In the genomic region with DNA sequence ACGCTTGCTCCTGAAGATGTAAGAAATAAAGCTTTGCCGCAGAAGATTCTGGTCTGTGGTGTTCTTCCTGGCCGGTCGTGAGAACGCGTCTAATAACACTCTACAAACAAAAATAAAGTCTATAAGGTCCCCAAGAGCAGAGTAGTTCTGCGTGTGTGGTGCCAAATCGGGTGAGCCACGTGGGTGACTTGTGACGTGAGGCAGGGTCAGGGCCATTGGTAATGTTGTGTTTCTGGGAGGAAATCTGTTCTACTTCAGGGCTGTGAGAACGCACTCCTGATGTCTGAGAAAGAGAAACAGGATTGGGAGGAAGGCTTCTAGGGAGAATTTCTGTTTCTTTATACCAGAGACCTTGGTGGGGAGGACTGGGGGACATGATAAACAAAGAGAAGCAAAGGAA, we compare ENCODE assay signal across 14 mouse cellular contexts. TPM values are rescaled to one million over a fixed set of nuclear protein-coding genes. Genes with fewer than 3 reads are reported as not detected.
DNase-seq lines count a peak whose midpoint lies in the region; ATAC-seq and TF ChIP-seq lines count a peak whose summit lies in the region.
"Had no signal": no experiment of that assay in that cellular context is flagged by ENCODE, and none has a peak within 500 bp of the region (broad histone marks: within the 10 kb centered on the region; RNA-seq: fewer than 3 reads in every experiment).

No protein-coding gene starts in this region.

- 89% methylated on average over 10 of the region's 11 CpGs for WGBS in forebrain, embryonic 16.5 days
- 91% methylated on average over 10 of the region's 11 CpGs for WGBS in forebrain, embryonic 11.5 days
- WGBS in lung, adult 2 months: 70% methylated on average over 10 of the region's 11 CpGs
- 61% methylated on average over 10 of the region's 11 CpGs for WGBS in heart, embryonic 16.5 days
- WGBS in thymus, adult 2 months: 95% methylated on average over 10 of the region's 11 CpGs

- H3K36me3 ChIP-seq in forebrain, embryonic 16.5 days (ENCODE audit: control insufficient read depth, insufficient read depth): no peaks in the 10 kb centered on the region
- H3K36me3 ChIP-seq in forebrain, embryonic 11.5 days (ENCODE audit: control insufficient read depth, insufficient read depth, low read length): no peaks in the 10 kb centered on the region
- H3K36me3 ChIP-seq in heart, embryonic 16.5 days (ENCODE audit: control insufficient read depth, insufficient read depth): no peaks in the 10 kb centered on the region
- no peaks in the 10 kb centered on the region for H3K36me3 ChIP-seq in thymus, adult 2 months (ENCODE audit: control insufficient read depth, insufficient read depth, low read length)

- no peaks in the 10 kb centered on the region for H3K9me3 ChIP-seq in forebrain, embryonic 16.5 days (ENCODE audit: control insufficient read depth, low read length)
- H3K9me3 ChIP-seq in forebrain, embryonic 11.5 days (ENCODE audit: control insufficient read depth, low read length): no peaks in the 10 kb centered on the region
- H3K9me3 ChIP-seq in heart, embryonic 16.5 days (replicated peaks; ENCODE audit: control insufficient read depth, low read length): no peaks in the 10 kb centered on the region

- peaks cover 6% of the 10 kb centered on the region for H3K4me1 ChIP-seq in forebrain, embryonic 16.5 days (replicated peaks; ENCODE audit: control insufficient read depth, insufficient read depth, low read length)
- H3K4me1 ChIP-seq in forebrain, embryonic 11.5 days (replicated peaks; ENCODE audit: control insufficient read depth, insufficient read depth, low read length): no peaks in the 10 kb centered on the region
- peaks cover 9% of the 10 kb centered on the region for H3K4me1 ChIP-seq in lung, adult 2 months (ENCODE audit: control insufficient read depth, insufficient read depth, low read length)
- H3K4me1 ChIP-seq in heart, embryonic 16.5 days (ENCODE audit: control insufficient read depth, insufficient read depth, low read length): peaks cover 16% of the 10 kb centered on the region
- no peaks in the 10 kb centered on the region for H3K4me1 ChIP-seq in thymus, adult 2 months (replicated peaks; ENCODE audit: control insufficient read depth, insufficient read depth, low read length)

- H3K9ac ChIP-seq in forebrain, embryonic 16.5 days (replicated peaks; ENCODE audit: low read depth, low read length): no peak overlapping the region
- H3K9ac ChIP-seq in forebrain, embryonic 11.5 days (ENCODE audit: low read length): no peak overlapping the region
- H3K9ac ChIP-seq in heart, embryonic 16.5 days (ENCODE audit: low read length): no peak overlapping the region

- H3K27me3 ChIP-seq in forebrain, embryonic 16.5 days (replicated peaks; ENCODE audit: control insufficient read depth, insufficient read depth, low read length): no peaks in the 10 kb centered on the region
- no peaks in the 10 kb centered on the region for H3K27me3 ChIP-seq in forebrain, embryonic 11.5 days (ENCODE audit: control insufficient read depth, insufficient read depth, low read length)
- no peaks in the 10 kb centered on the region for H3K27me3 ChIP-seq in heart, embryonic 16.5 days (ENCODE audit: control insufficient read depth, insufficient read depth, low read length)
- no peaks in the 10 kb centered on the region for H3K27me3 ChIP-seq in thymus, adult 2 months (ENCODE audit: control insufficient read depth, insufficient read depth, low read length)

- 0 out of 2 replicates have a peak overlapping the region, but pooled peaks have one; percentile 41 for H3K27ac ChIP-seq in forebrain, embryonic 16.5 days (ENCODE audit: low read length)
- no peak overlapping the region for H3K27ac ChIP-seq in forebrain, embryonic 11.5 days (ENCODE audit: low read depth, low read length)
- H3K27ac ChIP-seq in heart, embryonic 16.5 days (ENCODE audit: low read length): peak overlapping the region; percentile 26; the same call in 1 of the 2 replicates
- H3K27ac ChIP-seq in thymus, adult 2 months (ENCODE audit: control insufficient read depth, insufficient read depth, low read length): no peak overlapping the region

- no peak overlapping the region for H3K4me2 ChIP-seq in forebrain, embryonic 16.5 days (ENCODE audit: low read length)
- H3K4me2 ChIP-seq in forebrain, embryonic 11.5 days (ENCODE audit: low read depth, low read length, severe bottlenecking): no peak overlapping the region
- H3K4me2 ChIP-seq in heart, embryonic 16.5 days (ENCODE audit: low read depth, low read length): 0 out of 2 replicates have a peak overlapping the region, but pooled peaks have one; percentile 2

- no peak for ATAC-seq in forebrain, embryonic 16.5 days
- no peak for ATAC-seq in forebrain, embryonic 11.5 days (replicated peaks; ENCODE audit: low FRiP score)
- ATAC-seq in heart, embryonic 16.5 days (replicated peaks; ENCODE audit: extremely low read depth, insufficient read depth, low FRiP score): no peak; the same call in 1 of the 2 replicates
- ATAC-seq: hindbrain, embryonic 16.5 days had no signal

- H3K4me3 ChIP-seq in forebrain, embryonic 16.5 days (replicated peaks; ENCODE audit: low read length): no peak overlapping the region
- H3K4me3 ChIP-seq in forebrain, embryonic 11.5 days (ENCODE audit: low read depth, low read length): no peak overlapping the region
- H3K4me3 ChIP-seq in lung, adult 2 months (replicated peaks; ENCODE audit: extremely low read depth, low read depth, low read length): no peak overlapping the region
- no peak overlapping the region for H3K4me3 ChIP-seq in heart, embryonic 16.5 days (ENCODE audit: low read length)
- no peak overlapping the region for H3K4me3 ChIP-seq in thymus, adult 2 months (ENCODE audit: control insufficient read depth, insufficient read depth, low read length)
- H3K4me3 ChIP-seq: megakaryocyte, embryonic 14.5 days had no signal

- no peak for DNase-seq in forebrain, embryonic 11.5 days (ENCODE audit: low spot score)
- no peak for DNase-seq in lung, adult 2 months
- no peak for DNase-seq in lung, postnatal 25 days (ENCODE audit: low spot score)
- peak; percentile 69 for DNase-seq in testis, postnatal 10 days (ENCODE audit: low spot score)
- DNase-seq in urinary bladder, postnatal 36 days (ENCODE audit: low spot score in 2 of 2): no peak
- no peak for DNase-seq in thymus, adult 2 months
- DNase-seq: cerebellum, adult 11-12 months; gastrocnemius, postnatal 14 days; layer of hippocampus, postnatal 36 days; spleen, adult 18-20 months had no signal

- no peak for TF ChIP-seq CTCF in lung, adult 2 months (IDR thresholded peaks at IDR 0.05; ENCODE audit: insufficient read depth, low read length)
- TF ChIP-seq CTCF in thymus, adult 2 months (IDR thresholded peaks at IDR 0.05; ENCODE audit: borderline replicate concordance, control insufficient read depth, extremely low read depth, insufficient read depth, low read length, poor library complexity): no peak

- peak; percentile 51; the same call in 1 of the 2 replicates for TF ChIP-seq POLR2A in lung, adult 2 months (IDR thresholded peaks at IDR 0.05; ENCODE audit: borderline replicate concordance, extremely low read depth, low read depth, low read length)
- TF ChIP-seq POLR2A in thymus, adult 2 months (IDR thresholded peaks at IDR 0.05; ENCODE audit: control insufficient read depth, extremely low read depth, insufficient read depth, low read length, poor library complexity): no peak

RNA-seq across cellular contexts. Expression of gene Syne2, which starts 42.0 kb away (rescaled TPM):
- 107 and 110 TPM in 2 replicates for polyA plus RNA-seq in forebrain, embryonic 16.5 days (2015; fragmentation: Nextera tagmentation; extraction: Ambion mirVana)
- 117 and 127 TPM in 2 replicates for polyA plus RNA-seq in forebrain, embryonic 11.5 days (2014; fragmentation: Nextera tagmentation; extraction: Ambion mirVana)
- 79.1 and 82.0 TPM in 2 replicates for polyA plus RNA-seq in lung, adult 2 months (2012; rRNA removed)
- 38.4 and 42.0 TPM in 2 replicates for polyA plus RNA-seq in heart, embryonic 16.5 days (2015; fragmentation: Nextera tagmentation; extraction: Ambion mirVana)
- 14.4 and 15.5 TPM in 2 replicates for polyA plus RNA-seq in thymus, adult 2 months (2012; rRNA removed)

Comparison
In these comparisons a context has a peak if more than half of its experiments do, and no peak if none do; other contexts are left out.
1. H3K27ac ChIP-seq: peak in forebrain, embryonic 16.5 days (single experiment) and heart, embryonic 16.5 days (single experiment); none in forebrain, embryonic 11.5 days (single experiment) and thymus, adult 2 months (single experiment).